Mouse (Mus musculus) kidney, postnatal 25 days (tissue): ENCODE data around the gene Phb2.

Experiments used
- DNase-seq, 2 experiments: peaks; one replicate each; pipeline ENCODE4 v3.0.0; 2021; ENCODE audit warnings: mixed read lengths in 2 of 2

Gene Phb2

DNA sequence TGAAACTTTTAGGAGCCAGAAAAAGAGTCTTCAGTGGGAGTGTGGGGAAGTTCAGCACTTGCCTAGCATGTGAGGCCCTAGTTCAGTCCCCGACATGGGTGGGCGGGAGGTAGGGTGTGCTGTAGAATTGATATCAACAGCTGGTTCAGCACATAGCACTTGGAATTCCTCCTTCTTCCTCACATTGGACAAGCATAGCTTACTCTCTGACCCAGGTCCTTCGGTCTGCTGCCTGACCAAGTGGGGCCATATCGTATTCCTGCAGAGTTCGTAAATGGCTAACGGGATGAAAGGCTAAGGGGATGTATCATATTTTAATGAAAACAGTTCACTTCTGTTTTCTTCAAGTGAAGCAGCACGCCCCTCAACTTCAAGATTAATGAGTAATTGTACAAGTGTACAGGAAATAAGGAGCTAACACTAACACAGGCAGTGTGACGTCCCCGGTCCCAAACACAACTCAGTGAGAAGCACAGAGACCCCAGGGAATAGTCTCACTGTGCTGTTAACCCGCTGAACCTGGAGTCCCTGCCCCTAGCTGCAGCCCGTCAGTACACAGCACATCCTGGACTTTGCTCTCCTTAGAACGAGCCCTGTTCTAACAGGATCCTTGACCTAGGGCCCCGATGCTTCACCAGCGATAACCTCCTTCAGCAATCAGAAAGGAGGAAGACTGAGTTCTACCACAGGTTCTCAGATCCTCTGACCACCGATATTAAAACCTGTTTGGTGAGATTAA lies 18.7 kb upstream of the Phb2 start:
- peak; percentile 45 to 76 for DNase-seq

DNA sequence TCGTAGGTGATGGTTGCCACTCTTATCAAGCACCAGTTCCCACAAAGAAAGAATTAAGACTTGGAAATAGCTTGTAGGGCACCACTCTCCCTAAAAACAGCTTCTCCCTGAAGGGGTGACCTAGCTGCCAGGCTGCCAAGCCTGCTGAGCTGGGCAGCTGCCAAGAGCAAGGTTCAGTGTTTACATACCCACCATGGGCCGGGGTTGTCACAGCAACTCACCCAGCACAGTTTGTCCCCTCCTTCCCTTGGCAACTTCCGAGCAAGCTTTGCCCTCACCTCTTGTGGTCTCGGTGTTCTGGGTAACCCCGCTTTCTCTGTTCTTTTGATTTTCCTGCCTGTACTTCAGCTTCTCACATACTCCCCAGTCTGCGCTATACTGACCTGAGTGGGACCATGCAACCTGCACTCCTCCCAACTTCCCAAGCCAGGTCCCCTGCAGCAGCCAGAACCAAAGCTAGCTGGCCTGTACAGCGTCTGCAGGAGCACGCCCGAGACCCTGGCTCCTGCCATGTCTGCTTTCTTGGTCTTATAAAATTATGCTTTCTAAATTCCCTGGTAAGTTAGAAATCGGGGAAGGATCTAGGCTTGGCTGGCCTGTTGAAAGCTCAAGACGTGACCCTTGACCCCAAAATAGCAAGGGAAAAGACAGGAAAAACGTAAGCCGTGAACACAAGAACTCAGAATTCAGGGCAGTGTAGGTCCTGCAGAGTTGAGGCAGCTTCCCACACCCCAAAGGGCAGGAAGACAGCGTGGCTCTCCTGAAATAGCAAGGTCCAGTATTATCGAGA lies 17.8 kb upstream of the Phb2 start:
- DNase-seq, result peak; percentile 93 to 98

DNA sequence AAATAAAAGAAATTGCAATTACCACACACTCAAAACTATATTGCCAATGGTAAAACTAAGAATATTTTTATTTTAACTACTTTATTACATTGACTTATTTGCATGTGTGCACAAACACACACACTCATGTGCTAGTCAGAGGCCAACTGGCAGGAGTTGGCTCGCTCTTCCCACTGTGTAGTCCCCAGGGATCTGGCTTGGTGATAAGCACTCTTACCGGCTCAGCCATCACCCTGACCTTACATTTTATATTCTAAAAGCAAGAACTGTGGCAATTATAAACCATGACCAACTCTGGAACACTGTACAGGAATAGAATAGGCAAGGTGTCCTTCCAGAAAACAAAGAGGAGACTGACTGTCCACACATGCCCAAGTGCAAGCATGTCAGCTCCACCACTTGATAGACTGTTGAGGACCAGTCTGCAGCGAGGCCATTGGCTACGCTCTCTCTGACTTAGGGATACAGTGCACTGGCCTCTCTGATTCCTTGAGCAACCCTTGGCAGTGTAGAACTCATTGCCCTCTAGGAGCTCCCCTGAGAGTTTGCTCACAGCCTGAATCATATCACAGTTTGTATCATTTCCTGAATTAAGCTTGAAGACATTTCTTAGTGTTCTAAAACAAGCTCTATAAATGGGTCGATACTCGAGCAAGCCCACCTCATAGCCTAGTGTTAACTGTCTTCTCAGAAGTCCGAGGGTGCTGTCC lies 15.5 kb upstream of the Phb2 start:
- DNase-seq, result no peak

DNA sequence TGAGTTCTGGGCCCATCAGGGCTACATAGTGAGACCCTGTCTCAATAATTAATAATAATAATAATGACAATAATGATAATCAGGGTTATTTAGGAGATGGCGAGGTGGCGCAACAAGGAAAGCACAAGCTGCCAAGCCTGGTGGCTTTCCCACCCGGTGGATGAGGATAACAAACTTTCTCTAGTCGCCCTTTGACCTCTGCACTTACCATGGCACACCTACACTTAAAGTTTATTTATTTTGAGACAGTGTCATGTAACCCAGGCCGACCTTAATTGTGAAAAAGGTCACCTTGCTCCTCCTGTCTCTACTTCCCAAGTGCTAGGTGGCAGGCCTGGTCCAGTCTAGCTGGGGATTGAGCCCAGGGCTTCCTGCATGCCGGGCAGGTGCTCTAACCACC lies 13.4 kb upstream of the Phb2 start:
- DNase-seq, result no peak

DNA sequence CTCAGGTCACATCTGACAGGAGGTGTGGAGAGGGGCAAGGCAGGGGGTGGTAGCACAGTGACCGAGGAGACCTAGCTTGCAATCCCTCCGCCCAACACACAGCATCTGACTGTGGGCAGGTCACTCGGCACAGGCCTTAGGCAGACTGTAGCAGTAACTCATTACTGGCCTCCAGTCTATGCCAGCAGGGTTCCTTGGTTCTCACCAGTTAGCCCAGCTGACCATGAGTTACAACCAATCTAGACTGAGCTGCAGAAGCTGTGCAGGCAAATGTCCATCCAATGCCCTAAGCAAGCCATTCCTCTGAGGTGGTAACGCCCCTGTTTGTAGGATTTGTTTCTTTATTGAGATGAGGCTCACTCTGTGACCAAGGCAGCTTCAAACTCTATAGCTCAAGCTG lies 12.8 kb upstream of the Phb2 start:
- peak in 1 of 2 experiments; percentile 47 for DNase-seq

DNA sequence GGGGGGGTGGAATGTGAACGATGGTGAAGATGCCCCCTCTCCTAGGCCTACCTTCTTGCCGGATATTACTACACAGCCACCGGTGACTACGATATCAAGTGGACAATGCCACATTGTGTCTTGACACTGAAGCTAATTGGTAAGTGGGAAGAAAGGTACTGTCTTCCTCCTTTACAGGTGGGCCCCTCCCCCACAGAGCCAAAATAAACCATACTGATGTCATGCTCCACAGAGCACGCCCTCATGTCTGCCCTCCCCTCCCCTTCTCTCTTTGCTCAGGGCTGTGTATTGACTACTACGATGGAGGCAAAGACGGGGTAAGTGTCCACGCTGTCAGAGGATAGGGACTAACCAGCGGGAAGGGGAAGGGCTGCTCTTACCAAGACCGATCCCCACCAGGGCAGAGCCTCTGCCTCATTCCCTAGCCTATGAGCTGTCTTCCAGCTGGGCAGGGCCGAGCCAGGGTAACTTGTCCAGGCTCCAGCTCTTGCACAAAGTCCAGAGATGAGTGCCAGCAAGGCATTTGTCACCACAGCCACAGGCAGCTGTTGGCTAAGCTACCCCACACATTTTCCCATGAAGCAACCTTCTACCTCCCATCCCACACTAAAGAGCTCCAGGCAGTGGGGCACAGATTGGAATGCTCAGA lies 12.1 kb upstream of the Phb2 start:
- DNase-seq, result peak; percentile 62 to 85

DNA sequence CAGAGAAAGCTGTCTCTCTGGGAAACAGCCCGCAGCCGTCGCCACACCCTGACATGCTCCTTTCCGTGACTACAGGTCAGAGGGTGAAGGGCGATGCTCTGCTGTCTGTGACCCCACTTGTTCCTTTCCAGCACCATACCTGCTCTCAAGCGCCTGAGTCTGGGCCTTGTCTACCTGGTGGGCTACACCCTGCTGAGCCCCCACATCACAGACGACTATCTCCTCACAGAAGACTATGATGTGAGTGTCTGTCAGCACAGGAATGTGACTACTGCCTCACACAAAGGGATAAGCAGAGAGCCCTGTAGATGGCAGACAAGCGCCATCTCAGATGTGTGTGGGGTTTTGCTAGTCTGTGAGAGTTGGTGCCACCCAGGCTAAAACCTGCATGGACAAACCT lies 10.8 kb upstream of the Phb2 start:
- peak in 1 of 2 experiments; percentile 41 for DNase-seq

DNA sequence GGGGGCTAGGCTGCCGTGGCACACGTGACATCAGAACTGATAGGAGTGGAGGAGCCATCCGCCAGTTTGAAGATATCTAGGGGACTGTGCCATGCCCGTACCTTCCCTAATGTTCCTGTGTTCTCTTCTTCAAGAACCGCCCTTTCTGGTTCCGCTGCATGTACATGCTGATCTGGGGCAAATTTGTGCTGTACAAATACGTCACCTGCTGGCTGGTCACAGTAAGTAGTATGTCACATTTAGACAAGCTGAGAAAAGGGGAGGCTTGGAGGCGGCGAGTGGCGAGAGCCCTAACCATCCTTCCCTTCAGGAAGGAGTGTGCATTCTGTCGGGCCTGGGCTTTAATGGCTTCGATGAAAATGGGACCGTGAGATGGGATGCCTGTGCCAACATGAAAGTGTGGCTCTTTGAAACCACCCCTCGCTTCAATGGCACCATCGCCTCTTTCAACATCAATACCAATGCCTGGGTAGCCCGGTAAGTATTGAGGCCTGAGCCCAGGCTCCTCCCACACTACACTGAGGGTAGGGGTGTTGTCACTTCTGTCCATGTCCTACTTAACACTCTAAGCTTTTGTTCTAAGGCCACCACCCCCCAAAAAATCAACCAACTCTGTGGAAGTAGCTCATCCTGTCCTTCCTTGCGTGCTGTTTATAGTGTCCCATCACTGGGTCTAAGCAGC lies 9.9 kb upstream of the Phb2 start:
- DNase-seq, result no peak

DNA sequence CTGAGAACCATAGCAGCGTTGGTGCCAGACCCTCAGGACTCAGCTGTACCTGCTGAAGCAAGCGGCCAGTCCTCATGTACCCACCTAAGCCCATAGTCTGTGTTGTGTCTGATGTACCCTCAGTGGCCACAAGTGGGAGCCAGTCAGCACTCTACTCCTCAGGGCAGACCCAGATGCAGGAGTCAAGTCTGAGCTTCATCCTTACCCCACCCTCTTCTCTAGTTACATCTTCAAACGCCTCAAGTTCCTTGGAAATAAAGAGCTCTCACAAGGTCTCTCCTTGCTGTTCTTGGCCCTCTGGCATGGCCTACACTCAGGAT lies 9.4 kb upstream of the Phb2 start:
- peak; percentile 72 to 84 for DNase-seq

DNA sequence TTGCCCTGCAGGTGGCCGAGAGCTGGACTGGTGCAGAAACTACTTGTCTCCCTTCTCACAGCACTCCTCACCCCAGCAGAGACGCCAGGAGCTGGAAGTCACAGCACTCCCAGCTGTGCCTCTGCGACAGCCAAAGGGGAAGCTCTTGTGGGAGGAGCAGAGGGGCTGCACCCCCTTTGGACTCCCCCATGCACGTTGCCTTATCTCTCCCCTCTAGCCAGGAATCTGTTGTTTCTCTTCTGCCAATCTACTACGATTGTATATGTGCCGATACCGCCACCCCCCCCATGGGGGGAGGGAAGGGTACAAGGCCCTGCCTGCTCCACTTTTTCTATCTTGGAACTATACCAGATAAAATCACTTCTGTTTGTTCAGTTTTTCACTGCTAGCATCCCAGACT lies 8.3 kb upstream of the Phb2 start:
- peak in 1 of 2 experiments; percentile 37 for DNase-seq

DNA sequence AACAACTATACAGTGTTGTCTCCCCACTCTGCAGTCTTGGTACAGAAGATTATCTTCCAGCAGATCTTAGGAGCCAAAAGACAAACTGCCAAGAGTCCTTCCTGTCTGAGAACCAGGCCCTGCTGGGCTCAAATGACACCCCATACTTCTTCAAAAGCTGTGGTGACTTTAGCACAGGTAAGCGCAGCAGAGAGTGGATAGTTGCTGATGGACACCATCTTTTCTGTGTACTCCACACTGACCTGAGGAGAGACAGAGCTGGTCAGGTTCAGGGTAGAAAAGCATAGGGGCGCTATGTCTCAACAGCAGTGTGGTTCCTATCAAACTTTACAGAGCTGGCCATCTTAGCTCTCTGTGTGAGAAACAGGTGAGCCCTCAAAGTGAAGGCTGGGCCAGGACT lies 7.7 kb upstream of the Phb2 start:
- no peak for DNase-seq

DNA sequence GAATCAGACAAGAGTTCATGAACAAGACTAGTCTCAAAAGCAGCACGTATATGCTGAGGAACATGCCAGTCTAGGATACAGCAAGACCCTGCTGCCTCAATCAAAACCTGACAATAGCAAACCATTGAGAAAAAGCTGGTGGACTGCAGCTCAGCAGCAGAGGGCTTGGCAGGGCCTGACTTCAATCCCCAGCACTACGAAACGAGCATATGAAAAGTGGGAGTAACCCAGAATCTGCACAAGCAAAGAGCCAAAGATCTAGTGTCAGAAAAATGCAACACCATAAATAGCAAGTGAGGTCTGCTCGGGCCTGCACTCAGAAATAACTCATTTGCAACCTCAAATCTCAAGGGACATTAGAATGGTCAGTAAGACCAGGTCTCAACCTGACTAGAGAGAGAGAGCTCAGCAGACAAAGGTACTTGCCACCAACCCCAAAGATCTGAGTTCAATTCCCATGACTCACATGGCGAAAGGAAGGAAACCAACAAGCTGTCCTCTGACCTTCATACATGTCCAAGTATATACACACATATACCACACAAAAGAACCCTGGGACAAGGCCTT lies 6.0 kb upstream of the Phb2 start:
- DNase-seq, result no peak

DNA sequence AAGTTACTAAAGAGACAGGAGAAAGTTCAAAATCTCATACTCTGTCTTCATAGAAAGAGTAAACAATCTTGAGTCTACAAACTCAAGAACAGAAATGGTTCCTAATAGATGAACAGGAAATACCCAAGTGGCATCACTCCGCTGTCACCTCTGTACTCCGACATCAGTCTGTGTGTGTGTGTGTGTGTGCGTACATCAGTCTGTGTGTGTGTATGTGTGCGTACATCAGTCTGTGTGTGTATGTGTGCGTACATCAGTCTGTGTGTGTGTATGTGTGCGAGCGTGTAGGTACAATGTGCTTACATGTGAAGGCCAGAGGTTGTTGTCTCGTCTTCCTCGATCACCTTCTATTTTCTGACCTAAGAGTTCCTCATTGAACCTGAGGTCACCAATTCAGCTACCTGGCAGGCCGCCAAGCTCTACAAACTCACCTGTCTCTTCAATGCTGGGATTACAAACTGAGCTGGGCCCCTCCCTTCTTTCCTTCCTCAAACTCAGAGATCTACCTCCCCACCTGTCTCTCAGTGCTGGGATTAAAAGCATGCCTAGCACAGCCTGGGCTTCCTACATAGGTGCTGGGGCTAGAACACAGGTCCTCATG lies 3.7 kb upstream of the Phb2 start:
- peak in 1 of 2 experiments; percentile 40 for DNase-seq

DNA sequence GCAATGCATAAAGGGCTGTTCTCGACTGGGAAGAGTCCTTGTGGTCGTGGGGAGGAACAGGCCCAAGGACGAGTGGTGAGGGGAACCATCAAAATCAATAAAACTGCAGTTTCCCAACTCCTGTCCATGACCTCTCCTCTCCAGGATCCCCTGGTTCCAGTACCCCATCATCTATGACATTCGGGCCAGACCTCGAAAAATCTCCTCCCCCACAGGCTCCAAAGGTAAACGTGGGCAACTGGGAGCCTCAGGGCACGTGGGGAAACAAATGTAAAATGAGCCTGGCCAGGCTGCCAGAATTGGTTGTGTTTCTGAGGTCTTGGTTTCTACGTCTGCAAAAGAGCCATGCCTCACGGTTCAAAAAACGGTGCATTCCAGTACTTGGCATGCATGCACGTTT lies 782 bp downstream of the Phb2 start:
- no peak for DNase-seq

DNA sequence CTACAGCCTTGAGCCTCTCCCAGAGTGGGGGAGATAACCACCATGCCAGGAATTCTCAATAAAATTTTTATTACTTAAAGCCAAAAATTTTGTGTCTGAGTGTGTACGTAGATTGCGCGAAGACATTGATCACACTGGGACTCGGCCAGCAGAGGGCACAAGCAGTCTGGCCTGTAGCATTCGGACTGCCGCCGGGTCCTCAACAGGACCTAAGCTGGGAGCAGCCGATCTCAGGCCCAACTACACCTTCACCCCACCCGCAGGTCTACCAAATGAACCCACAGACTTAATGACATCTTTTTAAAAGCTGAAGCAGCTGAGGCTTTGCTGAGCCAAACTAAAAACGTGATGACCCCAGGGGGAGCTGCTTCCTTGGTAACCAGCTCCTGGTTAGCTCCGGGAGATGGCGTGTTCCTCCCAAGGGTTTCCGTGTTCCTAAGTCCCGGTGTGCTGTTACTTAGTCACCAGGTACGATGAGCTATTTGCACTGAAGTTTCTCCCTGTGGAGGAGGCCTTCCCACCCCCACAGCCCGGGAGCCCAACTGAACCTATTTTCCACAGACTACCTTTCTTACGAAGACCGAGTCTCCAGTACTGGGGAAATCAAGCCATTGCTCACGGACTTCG lies 4.8 kb downstream of the Phb2 start:
- peak; percentile 67 to 70 for DNase-seq

DNA sequence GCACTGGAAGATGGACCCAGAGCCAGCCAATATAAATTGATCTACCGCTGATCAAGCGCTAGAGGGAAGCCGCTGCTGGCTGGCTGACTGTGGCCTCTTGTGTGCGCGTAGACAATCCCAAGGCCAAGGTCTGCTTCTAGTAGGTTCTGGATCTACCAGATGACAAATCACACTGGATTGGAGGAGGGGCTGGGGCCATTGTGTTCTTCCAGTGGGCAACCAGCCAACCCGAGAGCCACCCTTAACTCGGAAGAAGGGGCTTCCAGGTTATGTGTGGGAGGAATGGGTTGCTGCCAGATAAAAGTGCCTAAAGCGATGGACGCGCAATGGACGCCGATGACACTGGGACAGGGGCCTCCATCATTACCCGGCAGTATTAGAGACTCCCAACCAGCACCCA lies 5.8 kb downstream of the Phb2 start:
- no peak for DNase-seq

DNA sequence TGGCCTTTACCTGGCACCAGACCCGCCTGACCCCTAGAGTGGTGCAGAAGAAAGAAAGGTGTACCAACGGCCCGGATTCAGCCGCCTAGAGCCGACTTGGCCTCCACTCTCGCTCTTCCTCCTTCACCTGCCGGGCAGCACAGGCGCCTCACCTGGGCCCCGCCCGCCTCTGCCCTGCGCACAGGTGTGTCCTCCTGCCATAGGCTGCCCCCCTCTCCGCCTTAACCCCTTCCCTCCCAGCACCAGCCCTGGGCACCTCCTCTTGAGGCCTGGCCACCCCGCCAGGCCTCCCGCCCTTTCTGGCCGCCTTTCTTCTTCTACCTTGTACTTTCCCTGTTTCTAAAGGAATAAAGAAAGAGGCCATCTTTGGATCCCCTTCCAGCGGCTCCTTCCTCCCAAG lies 6.6 kb downstream of the Phb2 start:
- peak; percentile 62 to 91 for DNase-seq

DNA sequence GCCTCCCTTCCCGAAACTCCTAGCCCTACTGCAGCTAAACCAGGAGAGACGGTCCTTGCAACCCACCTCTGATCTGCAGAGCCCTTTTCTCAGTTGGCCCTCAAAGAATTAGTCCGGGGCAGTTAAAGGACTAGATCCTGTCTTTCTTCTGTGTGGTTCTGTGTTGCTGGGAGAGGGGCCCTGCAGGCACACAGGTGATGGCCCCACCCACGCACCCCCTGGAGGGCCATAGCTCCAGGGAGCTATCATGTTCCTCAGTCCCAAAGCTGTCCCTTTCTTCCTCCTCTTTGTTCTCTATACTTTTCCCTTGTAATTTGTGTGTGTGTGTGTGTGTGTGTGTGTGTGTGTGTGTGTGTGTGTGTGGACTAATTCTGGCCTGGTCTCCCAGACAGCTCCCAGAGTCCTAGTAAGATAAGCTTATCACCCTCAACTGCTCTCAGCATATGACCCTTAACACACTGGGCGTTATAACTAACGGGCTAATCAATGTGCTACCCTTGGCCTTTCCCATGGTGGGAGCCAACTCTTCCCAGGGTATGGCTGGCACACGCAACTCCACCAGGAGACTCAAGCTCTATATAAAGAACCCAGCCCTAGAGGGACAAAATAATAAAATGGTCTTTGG lies 7.3 kb downstream of the Phb2 start:
- DNase-seq, result no peak

DNA sequence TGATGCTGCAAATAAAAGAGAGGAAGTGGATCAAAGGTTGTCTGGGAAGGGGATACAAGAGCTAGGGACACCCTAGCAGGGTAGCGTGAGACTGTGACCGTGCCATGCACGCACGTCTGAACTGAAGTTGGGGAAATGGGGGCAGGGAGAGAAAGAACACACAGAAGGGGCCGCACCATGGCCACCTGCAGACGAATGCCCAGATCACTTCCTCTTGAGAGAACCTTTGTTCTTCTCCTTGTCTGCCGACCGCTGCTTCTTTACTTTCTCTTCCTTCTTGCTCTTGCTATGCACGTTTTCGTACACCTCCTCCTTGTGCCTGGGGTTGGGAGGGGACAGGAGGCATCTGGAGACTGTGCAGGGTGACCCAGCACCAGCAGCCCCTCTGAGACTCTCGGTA lies 8.8 kb downstream of the Phb2 start:
- no peak for DNase-seq

DNA sequence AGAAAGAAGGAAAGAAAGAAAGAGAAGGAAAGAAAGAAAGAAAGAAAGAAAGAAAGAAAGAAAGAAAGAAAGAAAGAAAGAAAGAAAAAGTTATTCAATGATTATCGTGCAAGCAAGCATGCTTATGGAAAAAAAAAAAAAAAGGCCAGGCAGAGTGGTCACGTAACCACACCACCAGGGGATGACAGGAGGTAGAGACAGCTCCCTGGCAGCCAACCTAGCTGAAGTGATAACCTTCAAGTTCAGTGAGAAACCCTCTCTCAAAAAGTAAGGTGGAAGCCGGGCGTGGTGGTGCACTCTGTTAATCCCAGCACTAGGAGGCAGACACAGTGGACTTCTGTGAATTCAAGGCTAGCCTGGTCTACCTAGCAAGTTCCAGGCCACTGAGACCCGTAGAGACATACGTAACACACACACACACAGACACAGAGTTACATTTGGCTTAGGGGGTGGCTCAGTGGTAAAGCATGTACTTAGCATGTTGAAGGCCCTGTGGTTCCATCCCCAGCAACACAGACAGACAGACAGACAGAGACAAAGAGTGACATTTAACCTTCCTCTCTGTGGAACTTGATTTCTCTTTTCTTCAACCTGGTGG lies 10.8 kb downstream of the Phb2 start:
- DNase-seq, result no peak

DNA sequence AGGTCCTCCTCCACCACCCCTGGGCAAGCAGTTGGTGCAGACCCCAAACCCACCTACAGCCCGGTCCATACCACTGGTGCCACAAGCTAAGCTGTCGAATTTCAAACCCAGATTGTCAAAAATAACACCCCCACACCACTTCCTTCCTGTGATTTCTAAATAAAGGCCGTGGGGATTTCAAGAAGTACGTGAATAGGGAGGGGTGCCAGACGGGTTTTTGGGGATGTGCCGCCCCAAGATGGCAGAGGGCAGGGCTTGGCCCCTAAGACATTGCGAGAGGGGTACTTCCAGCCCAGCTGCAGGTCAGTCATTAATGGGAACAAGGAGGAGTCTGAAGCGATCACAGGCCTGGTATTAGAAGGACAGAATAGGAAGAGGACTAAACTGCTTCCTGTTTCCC lies 11.4 kb downstream of the Phb2 start:
- DNase-seq, result no peak
